Mouse (Mus musculus) embryonic facial prominence, embryonic 12.5 days (tissue): ENCODE results near the gene Ppard. TPM values are rescaled to one million over a fixed set of nuclear protein-coding genes. Genes with fewer than 3 reads are reported as not detected.

Experiments
- ATAC-seq: fragments of 200-750 bp; cut with Nextera tagmentation; 2 replicates; pipeline ENCODE4 v1.8.0; 2017; ENCODE audit not compliant: insufficient number of reproducible peaks, insufficient read depth, low FRiP score, low TSS enrichment
- H3K27ac ChIP-seq: fragments of 300-500 bp; sonication (generic); 2 replicates; pipeline ENCODE4 v1.5.1; 2016; ENCODE audit warnings: mild to moderate bottlenecking
- H3K27me3 ChIP-seq: fragments of 300-500 bp; sonication (generic); 2 replicates; pipeline ENCODE4 v1.6.1; 2016; ENCODE audit warnings: mild to moderate bottlenecking, moderate library complexity
- H3K36me3 ChIP-seq: fragments of 300-500 bp; sonication (generic); 2 replicates; pipeline ENCODE4 v1.6.1; 2016; ENCODE audit warnings: mild to moderate bottlenecking
- H3K4me1 ChIP-seq: fragments of 300-500 bp; sonication (generic); 2 replicates; pipeline ENCODE4 v1.6.1; 2016
- H3K4me2 ChIP-seq: fragments of 300-500 bp; sonication (generic); replicated peaks from 2 replicates; pipeline ENCODE4 v1.6.1; 2016; ENCODE audit warnings: mild to moderate bottlenecking, moderate library complexity
- H3K4me3 ChIP-seq: fragments of 300-500 bp; sonication (generic); 2 replicates; pipeline ENCODE4 v1.5.1; 2016; ENCODE audit warnings: mild to moderate bottlenecking
- H3K9ac ChIP-seq: fragments of 300-500 bp; sonication (generic); 2 replicates; pipeline ENCODE4 v1.6.1; 2016; ENCODE audit warnings: mild to moderate bottlenecking, moderate library complexity
- H3K9me3 ChIP-seq: fragments of 300-500 bp; sonication (generic); 2 replicates; pipeline ENCODE4 v1.6.1; 2016; ENCODE audit warnings: mild to moderate bottlenecking, moderate library complexity
- WGBS: fragments of 180-500 bp; shearing (Covaris S2); methylation state at CpG from one replicate; pipeline ENCODE4 v1.1.7; 2016; 5-methylcytosine and 5-hydroxymethylcytosine counted together
- polyA plus RNA-seq: library from polyadenylated mRNA; unstranded; fragments of >200 nt; fragmentation: Nextera tagmentation; extraction: Ambion mirVana; gene quantifications from 2 replicates; pipeline ENCODE4 v1.2.1, GENCODE M21; 2016

Gene Ppard
- polyA plus RNA-seq, 1 experiment from 2014 or later: 2.5 TPM

DNA sequence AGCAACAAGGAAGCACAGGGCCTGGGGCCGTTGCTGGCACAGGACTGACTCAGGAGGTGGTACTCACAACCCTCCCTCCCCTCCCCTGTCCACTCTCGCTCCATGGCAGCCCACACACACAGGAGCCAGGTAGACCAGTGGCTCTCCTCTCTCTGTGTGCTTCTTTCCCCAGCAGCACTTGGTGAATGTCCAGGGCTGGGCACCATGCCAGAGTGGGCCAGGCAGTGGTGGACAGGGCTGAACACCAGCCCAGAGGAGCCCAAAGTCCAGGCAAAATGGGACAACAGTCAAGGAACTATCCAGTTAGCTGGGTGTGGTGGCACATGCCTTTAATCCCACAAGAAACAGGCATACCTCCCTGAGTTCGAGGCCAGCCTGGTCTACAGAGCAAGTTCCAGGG, 57.8 kb downstream of the Ppard start:
- H3K9ac ChIP-seq: no peak overlapping the region
- 75% methylated on average over 3 of the region's 3 CpGs for WGBS
- ATAC-seq: no peak

DNA sequence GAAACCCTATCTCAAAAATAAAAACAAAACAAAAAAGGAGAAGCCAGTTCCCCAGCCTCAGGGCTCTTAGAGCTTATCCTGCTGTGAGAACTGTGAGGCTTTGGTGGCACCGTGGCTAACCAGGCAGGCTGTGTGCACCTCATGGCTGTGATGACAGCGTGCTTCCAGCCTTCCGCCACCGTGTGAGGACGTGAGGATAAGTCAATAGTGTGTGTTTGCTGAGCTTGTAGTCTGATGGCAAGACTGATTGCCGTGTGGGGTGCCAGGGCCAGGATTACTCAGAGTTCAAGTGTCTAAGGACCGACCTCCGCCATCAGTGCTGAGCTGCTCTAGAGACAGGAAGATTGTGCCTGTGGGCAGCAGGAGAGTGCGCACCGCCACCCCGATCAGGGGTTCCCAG, 58.2 kb downstream of the Ppard start:
- no peak overlapping the region for H3K4me3 ChIP-seq
- H3K36me3 ChIP-seq: peaks cover 18% of the 10 kb centered on the region
- H3K27me3 ChIP-seq: no peaks in the 10 kb centered on the region
- ATAC-seq: no peak
- no peak overlapping the region for H3K27ac ChIP-seq
- 85% methylated on average over 11 of the region's 11 CpGs for WGBS
- H3K9ac ChIP-seq: no peak overlapping the region
- no peak overlapping the region for H3K4me2 ChIP-seq
- H3K4me1 ChIP-seq: peaks cover 29% of the 10 kb centered on the region
- H3K9me3 ChIP-seq: no peaks in the 10 kb centered on the region

More for the DNA sequence above, 57.8 kb downstream of the Ppard start:
- Histone ChIP-seq H3K36me3 (peaks cover 18% of the 10 kb centered on the region), H3K4me3 (no peak overlapping the region), H3K4me1 (peaks cover 31% of the 10 kb centered on the region), H3K27ac (no peak overlapping the region), H3K9me3 (no peaks in the 10 kb centered on the region), H3K27me3 (no peaks in the 10 kb centered on the region), H3K4me2 (no peak overlapping the region)

DNA sequence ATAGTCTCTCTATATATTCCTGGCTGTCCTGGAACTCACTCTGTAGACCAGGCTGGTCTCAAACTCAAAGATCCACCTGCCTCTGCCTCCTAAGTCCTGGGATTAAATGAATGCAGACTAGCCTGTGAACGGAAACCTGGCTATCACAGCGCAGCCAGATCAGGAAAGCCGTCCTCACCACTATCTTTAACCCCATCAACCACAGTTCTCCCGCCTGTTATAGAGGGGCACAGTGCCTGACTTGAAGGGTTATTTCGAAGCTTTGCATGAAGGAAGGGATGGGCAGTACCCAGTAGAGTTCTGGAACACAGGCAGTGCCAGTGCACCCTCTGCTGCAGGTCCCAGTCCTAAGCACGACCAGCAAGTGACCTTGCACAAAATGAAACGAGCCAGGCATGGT, 58.8 kb downstream of the Ppard start:
- Histone ChIP-seq H3K27me3 (no peaks in the 10 kb centered on the region), H3K4me2 (no peak overlapping the region), H3K9ac (no peak overlapping the region), H3K36me3 (peaks cover 18% of the 10 kb centered on the region), H3K4me1 (peaks cover 22% of the 10 kb centered on the region), H3K9me3 (no peaks in the 10 kb centered on the region), H3K4me3 (no peak overlapping the region), H3K27ac (no peak overlapping the region)
- ATAC-seq: no peak
- WGBS: 85% methylated on average over 7 of the region's 7 CpGs

DNA sequence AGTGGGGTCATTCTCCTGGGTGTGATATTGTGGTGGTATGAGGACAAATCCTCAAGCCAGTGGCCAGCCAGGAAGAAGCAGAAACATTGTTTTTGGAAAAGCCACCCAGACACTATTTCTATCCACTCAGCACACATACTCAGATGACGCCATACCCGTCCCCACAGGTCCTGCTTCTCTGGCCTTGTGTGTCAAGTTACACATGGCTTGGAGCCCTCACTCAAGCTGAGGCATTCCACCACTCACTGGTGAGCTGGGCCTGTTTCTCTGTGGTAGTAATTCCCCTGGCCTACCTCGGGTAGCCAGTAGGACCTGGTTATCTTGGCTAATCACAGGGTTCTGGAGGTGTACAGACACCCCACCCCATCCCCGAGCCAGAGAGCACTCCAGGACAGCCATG, 61.2 kb downstream of the Ppard start:
- no peak overlapping the region for H3K4me3 ChIP-seq
- no peak overlapping the region for H3K4me2 ChIP-seq
- H3K27me3 ChIP-seq: no peaks in the 10 kb centered on the region
- no peaks in the 10 kb centered on the region for H3K9me3 ChIP-seq
- WGBS: 52% methylated on average over 4 of the region's 4 CpGs
- no peak overlapping the region for H3K9ac ChIP-seq
- H3K4me1 ChIP-seq: peaks cover 18% of the 10 kb centered on the region
- peaks cover 25% of the 10 kb centered on the region for H3K36me3 ChIP-seq
- H3K27ac ChIP-seq: peak overlapping the region; percentile 75
- no peak for ATAC-seq

DNA sequence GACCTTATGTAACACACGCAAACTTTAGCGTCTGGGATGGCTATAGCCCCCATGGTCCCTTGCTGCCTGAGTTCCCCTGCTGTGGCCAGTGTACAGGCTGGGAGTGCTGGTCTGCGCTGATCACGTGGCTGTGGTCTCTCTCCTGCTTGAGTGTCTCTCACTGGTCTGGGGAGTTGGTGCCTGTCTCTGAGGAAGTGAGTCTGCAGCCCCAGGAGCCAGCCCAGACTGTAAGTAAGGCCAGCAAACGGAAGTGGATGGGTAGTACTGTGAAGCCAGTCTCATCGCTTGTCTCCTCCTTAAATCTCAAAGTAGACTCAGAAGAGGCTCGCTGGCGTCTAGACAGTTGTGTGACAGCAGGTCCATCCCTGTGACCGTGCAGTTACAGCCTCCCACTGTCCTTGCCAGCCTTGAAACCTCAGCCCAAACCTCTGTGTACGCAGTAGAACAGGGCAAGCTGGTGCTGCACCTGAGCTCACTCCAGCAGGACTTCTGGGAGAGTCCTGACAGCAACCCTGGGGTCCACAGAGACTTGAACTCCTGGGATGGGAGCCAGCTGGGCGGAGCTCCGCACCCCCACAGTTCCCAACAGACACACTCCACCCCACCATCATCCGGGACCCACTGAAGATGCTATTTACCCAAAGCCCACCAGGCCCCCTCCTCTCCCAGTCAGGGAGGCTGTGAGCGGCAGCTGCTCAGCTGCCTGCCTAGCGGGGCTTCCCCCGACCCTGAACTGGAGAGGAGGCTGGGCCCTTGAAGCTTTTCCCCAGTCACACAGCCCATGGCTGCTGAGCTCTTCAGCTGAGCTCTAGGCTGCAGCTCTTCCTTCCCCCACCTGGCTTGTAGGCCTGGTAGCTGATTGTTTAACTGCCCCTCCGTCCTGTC, 62.2 kb downstream of the Ppard start:
- peaks cover 28% of the 10 kb centered on the region for H3K4me1 ChIP-seq
- WGBS: 68% methylated on average over 17 of the region's 17 CpGs
- H3K4me3 ChIP-seq: no peak overlapping the region
- peak overlapping the region; percentile 75 for H3K27ac ChIP-seq
- no peak overlapping the region for H3K4me2 ChIP-seq
- H3K9me3 ChIP-seq: no peaks in the 10 kb centered on the region
- peak; percentile 67; the same call in 1 of the 2 replicates for ATAC-seq
- H3K9ac ChIP-seq: peak overlapping the region; percentile 16; the same call in 1 of the 2 replicates
- peaks cover 30% of the 10 kb centered on the region for H3K36me3 ChIP-seq
- H3K27me3 ChIP-seq: no peaks in the 10 kb centered on the region

DNA sequence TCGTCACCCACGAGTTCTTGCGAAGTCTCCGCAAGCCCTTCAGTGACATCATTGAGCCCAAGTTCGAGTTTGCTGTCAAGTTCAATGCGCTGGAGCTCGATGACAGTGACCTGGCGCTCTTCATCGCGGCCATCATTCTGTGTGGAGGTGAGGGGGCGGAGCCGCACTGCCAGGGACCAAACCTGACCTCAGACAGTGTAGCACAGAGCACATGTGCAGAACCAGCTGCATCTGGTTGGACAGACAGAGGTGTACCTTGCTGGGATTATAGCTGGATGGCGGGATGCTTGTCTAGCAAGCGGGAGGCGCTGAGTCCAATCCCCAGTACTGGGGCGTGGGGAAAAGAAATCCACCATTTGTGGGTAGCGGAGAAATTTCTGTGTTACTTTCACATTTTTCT, 66.4 kb downstream of the Ppard start:
- H3K27ac ChIP-seq: 0 out of 2 replicates have a peak overlapping the region, but pooled peaks have one; percentile 64
- no peak overlapping the region for H3K4me2 ChIP-seq
- H3K9me3 ChIP-seq: no peaks in the 10 kb centered on the region
- ATAC-seq: no peak
- WGBS: 92% methylated on average over 17 of the region's 17 CpGs
- peaks cover 17% of the 10 kb centered on the region for H3K36me3 ChIP-seq
- H3K9ac ChIP-seq: no peak overlapping the region
- no peaks in the 10 kb centered on the region for H3K27me3 ChIP-seq
- H3K4me1 ChIP-seq: peaks cover 33% of the 10 kb centered on the region
- H3K4me3 ChIP-seq: no peak overlapping the region

DNA sequence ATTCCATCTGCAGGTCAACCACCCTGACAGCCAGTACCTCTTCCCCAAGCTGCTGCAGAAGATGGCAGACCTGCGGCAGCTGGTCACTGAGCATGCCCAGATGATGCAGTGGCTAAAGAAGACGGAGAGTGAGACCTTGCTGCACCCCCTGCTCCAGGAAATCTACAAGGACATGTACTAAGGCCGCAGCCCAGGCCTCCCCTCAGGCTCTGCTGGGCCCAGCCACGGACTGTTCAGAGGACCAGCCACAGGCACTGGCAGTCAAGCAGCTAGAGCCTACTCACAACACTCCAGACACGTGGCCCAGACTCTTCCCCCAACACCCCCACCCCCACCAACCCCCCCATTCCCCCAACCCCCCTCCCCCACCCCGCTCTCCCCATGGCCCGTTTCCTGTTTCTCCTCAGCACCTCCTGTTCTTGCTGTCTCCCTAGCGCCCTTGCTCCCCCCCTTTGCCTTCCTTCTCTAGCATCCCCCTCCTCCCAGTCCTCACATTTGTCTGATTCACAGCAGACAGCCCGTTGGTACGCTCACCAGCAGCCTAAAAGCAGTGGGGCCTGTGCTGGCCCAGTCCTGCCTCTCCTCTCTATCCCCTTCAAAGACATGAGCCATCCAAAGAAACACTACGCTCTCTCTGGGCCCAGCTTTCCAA, 67.3 kb downstream of the Ppard start:
- H3K9ac ChIP-seq: peak overlapping the region; percentile 7; the same call in 1 of the 2 replicates
- no peaks in the 10 kb centered on the region for H3K9me3 ChIP-seq
- H3K4me1 ChIP-seq: peaks cover 30% of the 10 kb centered on the region
- no peaks in the 10 kb centered on the region for H3K27me3 ChIP-seq
- peak overlapping the region; percentile 64 for H3K27ac ChIP-seq
- ATAC-seq: no peak
- H3K4me2 ChIP-seq: no peak overlapping the region
- WGBS: 25% methylated on average over 9 of the region's 11 CpGs
- peaks cover 17% of the 10 kb centered on the region for H3K36me3 ChIP-seq
- H3K4me3 ChIP-seq: no peak overlapping the region

DNA sequence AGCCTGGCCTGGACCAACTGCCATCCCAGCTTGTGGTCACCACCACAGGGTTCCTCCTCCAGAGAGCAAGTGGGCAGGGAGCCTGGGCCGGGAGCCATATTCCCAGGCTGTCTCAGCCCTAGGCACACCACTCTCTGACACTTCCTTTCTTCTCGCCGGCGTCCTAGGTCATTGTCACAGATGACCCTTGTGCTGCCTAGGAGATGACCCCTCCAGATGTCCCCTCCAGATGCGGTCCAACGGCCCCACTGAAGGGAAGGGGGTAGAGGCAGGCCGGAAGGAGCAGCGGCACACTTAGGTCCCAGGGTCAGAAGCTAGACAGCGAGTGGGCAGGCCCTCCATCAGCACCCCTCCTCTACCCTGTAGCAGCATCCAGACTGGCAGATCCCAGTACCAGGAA, 67.8 kb downstream of the Ppard start:
- no peak overlapping the region for H3K4me3 ChIP-seq
- peak overlapping the region; percentile 64 for H3K27ac ChIP-seq
- H3K4me1 ChIP-seq: peaks cover 25% of the 10 kb centered on the region
- no peak for ATAC-seq
- no peak overlapping the region for H3K4me2 ChIP-seq
- H3K9ac ChIP-seq: peak overlapping the region; percentile 7; the same call in 1 of the 2 replicates
- H3K36me3 ChIP-seq: peaks cover 17% of the 10 kb centered on the region
- WGBS: 29% methylated on average over 9 of the region's 9 CpGs
- no peaks in the 10 kb centered on the region for H3K27me3 ChIP-seq
- no peaks in the 10 kb centered on the region for H3K9me3 ChIP-seq

DNA sequence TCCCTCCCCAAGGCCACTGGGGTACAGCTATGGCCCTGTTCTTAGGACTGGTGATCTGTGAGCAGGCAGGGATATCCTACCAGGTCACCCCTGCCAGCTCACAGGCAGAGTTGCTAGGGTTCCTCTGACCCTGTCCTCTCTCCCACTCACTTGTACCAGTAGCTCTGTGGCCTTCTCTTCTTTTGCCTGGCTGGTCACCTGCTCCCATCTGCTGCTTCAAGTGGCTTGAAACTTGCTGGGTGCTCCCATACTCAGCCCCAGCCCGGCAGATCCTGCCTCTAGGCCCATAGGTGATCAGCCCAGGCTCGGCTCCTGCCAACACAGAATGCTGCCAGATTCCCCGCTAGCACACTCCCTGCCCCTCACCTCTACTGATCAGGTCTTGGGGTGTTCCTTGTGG, 68.3 kb downstream of the Ppard start:
- no peaks in the 10 kb centered on the region for H3K27me3 ChIP-seq
- ATAC-seq: no peak; the same call in 1 of the 2 replicates
- H3K4me1 ChIP-seq: peaks cover 24% of the 10 kb centered on the region
- H3K27ac ChIP-seq: no peak overlapping the region
- H3K36me3 ChIP-seq: peaks cover 17% of the 10 kb centered on the region
- H3K4me3 ChIP-seq: no peak overlapping the region
- no peak overlapping the region for H3K4me2 ChIP-seq
- 65% methylated on average over 3 of the region's 3 CpGs for WGBS
- no peaks in the 10 kb centered on the region for H3K9me3 ChIP-seq
- no peak overlapping the region for H3K9ac ChIP-seq

DNA sequence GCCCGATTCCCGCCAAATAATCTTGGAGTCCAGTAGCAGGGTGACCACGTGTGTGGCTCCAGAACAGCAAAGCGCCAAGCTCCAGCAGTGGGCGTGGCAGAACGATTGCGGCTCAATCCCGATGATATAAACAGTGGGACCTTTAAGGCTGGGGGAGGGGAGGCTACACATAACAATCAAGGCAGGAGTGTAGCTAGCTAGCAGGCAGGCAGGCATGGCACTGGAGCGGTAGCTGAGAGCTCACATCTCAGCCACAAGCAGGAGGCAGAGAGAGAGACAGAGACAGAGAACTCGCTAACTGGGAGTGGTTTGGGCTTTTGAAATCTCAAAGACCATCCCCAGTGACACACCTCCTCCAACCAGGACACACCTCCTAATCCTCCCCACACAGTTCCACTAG, 72.7 kb downstream of the Ppard start:
- no peak for ATAC-seq
- H3K36me3 ChIP-seq: no peaks in the 10 kb centered on the region
- H3K27ac ChIP-seq: no peak overlapping the region
- no peak overlapping the region for H3K4me2 ChIP-seq
- no peak overlapping the region for H3K4me3 ChIP-seq
- H3K4me1 ChIP-seq: peaks cover 14% of the 10 kb centered on the region
- no peaks in the 10 kb centered on the region for H3K9me3 ChIP-seq
- no peaks in the 10 kb centered on the region for H3K27me3 ChIP-seq
- H3K9ac ChIP-seq: no peak overlapping the region
- 51% methylated on average over 10 of the region's 10 CpGs for WGBS

DNA sequence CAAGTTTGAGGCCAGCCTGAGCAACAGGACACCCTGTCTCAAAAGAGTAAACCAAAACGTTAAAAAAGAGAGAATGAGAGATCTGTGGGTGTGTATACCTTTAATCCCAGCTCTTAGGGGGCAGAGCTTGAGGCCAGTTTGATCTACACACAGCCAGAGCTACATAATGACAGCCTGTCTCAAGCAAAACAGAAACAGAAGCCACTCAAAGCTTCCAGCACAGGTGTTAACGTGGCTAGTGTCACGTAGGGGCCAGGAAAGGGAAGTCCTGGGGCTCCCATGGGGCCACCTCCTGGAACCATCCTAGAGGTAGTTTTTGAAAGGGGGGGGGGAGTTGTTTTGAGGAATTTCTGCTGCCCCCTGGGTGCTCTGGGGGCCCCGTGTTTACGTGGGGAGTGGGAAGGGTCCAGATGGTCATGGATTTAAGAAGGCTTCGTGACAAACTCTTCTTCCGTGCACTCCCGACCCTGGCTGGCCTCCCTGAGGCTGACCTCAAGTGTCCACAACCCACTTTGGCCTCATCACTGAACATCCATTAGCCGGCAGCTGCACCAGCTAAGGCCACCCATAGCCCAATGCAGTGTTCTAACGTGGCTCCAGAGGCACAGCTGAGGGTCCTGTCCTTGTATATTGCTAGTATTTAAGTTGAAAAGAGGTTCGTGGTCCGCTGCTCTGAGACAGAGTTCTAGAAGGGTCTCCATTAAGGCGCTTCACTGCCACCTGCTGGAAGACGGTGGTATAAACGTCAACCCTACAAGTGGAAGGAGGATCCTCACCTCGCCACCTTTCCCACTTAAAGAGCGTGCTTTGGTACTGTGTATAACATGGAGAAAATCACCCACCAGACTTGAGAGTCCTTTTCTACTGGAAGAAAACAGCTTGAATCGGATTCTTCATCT, 76.0 kb downstream of the Ppard start:
- Histone ChIP-seq H3K27me3 (no peaks in the 10 kb centered on the region), H3K4me3 (no peak overlapping the region), H3K27ac (0 out of 2 replicates have a peak overlapping the region, but pooled peaks have one; percentile 2), H3K9me3 (no peaks in the 10 kb centered on the region), H3K9ac (no peak overlapping the region; the same call in 1 of the 2 replicates), H3K4me2 (no peak overlapping the region), H3K4me1 (peaks cover 11% of the 10 kb centered on the region; the same call in 1 of the 2 replicates), H3K36me3 (no peaks in the 10 kb centered on the region)
- WGBS: 16% methylated on average over 18 of the region's 18 CpGs
- ATAC-seq: no peak
